Mouse (Mus musculus) ES-E14 (cell line): ENCODE data around the gene Tsen2.

ENCODE experiments used
- HCFC1 ChIP-seq: IDR thresholded peaks from 2 replicates; pipeline ENCODE4 v1.6.1; 2012; ENCODE audit warnings: low read length, inconsistent platforms, borderline replicate concordance; ENCODE audit not compliant: insufficient read depth
- ZC3H11A ChIP-seq: IDR thresholded peaks from 2 replicates; pipeline ENCODE4 v1.6.1; 2012; ENCODE audit warnings: low read depth, mild to moderate bottlenecking, inconsistent platforms, low read length, borderline replicate concordance
- ZNF384 ChIP-seq: IDR thresholded peaks from 2 replicates; pipeline ENCODE4 v1.6.1; 2012; ENCODE audit warnings: low read depth, low read length, inconsistent platforms

DNA sequence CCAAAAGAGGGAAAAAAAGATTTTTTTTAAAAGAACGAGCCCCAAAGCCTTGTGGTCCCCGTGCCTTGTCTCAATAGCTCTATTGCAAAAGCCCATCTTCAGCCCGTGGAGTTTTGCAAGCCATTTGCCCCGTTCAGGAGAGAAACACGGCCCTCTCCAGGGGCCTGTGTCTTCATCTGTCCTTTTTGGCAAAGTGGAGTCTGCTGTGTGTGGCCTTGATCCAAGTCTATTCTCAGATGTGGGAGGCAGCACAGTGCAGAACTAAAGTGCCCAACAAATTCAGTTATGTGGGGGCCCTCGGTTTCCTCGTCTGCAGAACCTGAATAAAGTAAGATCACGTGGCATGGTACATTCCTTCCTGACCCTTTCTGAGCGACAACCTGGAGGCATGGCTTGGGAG is 21.3 kb upstream of the Tsen2 start:
- TF ChIP-seq ZC3H11A (no peak), HCFC1 (no peak), ZNF384 (no peak)
